Mouse (Mus musculus) small intestine, adult 2 months (tissue): ENCODE measurements at regions not wholly inside any gene's neighbourhood (a gene's known extent, or its start where the extent isn't known, plus 50 kb on each side); places are given as distances from the start of the nearest gene placed in this dataset.

Source experiments
- CTCF ChIP-seq: fragments of 200-500 bp; IDR thresholded peaks from 2 replicates; pipeline ENCODE4 v1.5.1; 2012; ENCODE audit warnings: low read depth, mild to moderate bottlenecking, control low read depth, inconsistent platforms, low read length, moderate library complexity, mixed read lengths; ENCODE audit not compliant: insufficient replicate concordance, insufficient read length; ENCODE audit errors: extremely low read depth
- POLR2A ChIP-seq: fragments of 200-500 bp; IDR thresholded peaks from 2 replicates; pipeline ENCODE4 v1.6.1; 2012; ENCODE audit warnings: low read depth, mild to moderate bottlenecking, control low read depth, inconsistent platforms, low read length, moderate library complexity

DNA sequence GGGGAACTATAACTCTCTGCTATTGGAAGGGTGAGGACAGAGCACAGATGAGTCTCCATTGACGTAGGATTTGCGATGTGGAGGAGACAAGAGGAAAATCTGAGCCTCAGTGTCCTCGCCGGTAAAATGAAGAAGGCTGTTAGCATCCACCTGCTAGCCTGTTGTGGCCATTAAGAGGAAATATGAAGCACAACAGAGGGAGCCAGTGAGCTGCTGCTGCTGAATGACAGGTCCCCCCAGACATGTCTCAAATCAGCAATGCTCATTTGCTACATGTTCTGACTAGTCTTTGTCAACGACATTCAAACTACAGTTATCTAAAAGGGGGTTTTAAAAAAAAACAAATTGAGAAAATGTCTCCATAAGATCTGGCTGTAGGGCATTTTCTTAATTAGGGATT is 164.6 kb upstream of the Prok2 start:
- TF ChIP-seq POLR2A = no peak
- no peak for TF ChIP-seq CTCF
